Mouse (Mus musculus): ENCODE data around the gene Alx3.

Gene Alx3

DNA sequence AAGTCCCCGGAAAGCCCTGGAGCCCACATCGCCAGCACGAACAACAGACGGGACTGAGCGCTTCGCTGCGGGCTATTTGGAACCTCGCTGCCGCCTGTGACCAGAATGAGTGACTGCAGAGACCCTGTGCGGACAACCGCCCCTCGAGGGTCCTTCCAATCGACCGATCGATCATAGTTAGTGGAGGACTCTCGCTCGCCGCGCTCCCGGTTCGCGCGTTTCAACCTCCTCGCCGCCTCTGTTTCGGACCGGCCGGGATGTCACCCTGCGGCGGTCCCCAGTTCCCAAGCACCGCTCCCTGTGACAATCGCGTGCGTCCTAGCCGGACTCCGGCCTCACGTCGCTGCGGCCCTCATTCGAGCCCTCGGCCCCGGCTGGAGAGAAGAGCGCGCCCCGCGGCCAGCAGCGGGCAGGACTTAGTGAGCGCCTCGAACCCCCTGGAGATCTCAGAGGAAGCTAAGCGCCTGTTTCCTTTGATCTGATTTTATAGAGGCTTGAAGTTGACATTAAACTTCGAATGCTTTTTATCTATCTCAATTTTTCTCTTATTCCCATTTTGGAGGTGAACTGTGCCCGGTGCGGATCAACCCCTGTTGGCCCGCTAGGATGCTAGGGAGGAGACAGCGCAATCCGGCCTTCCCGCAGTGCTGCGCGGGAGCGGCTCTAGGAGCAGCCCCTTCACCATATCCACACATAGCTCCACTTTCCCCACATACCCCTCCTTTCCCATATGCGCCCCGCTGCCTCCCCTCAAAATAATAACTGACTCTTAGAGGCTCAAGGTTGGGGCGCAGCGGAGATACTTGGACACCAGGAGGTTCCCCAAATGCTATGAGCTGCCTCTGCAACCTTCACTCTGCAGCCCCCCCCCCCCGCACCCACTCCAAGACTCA, 11.7 kb upstream of the Alx3 start:
- peak; percentile 65 for DNase-seq (ENCODE audit: low spot score)

DNA sequence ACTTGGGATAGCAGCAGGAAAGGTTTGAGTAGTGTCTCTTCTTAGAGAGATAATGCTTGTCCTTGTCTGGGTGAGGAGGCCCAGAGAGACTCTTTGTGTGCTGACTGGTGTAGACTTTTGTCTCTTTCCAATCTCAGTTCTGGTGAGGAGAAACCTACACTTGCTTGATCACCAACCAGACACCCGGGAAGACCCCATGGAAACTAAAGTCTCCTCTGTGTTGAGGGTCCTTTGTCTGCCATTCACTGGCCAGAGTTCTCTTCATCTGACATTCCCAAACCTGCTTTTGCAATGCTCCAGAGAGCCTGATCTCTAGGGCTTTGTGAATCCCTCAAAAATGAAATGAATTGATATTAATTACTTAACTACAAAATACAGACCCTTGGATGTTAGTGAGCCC, 10.9 kb upstream of the Alx3 start:
- DNase-seq (ENCODE audit: low spot score) = no peak

DNA sequence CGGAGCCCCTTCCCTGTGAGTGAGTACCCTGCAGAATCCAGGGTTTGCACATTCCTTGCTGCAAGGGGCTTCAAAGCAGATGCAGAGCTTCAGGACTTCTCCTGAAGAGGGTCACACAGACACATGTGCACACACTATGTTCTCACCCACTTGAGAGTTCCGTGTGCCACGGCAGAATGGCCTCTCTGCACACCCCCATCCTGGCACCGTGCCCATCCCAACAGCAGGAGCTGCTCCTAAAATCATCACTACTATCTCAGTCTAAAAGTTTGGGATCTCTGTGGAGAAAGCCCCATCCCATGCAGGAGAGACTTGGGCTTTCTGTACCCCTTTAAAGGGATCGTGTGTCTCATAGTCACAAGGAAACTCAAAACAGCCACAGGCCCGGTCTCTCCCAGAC, 8.3 kb upstream of the Alx3 start:
- no peak for DNase-seq (ENCODE audit: low spot score)

DNA sequence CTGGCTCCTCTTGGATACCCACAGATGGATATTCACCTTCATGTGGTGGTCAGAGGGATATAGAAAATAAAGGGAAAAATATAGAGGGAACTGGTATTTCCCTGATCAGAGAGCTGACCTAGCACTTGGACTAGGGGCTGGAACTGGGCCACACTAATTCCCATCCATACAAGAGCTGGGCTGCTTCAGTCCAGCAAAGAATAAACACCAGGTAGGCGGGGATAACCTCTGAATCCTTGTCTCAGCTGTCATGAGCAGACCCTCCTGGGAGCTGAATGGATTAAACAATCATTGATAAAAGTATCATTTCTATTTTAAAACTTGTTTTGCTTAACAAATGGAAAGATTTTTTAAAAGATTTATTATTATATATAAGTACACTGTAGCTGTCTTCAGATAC, 3.2 kb upstream of the Alx3 start:
- no peak for DNase-seq (ENCODE audit: low spot score)

DNA sequence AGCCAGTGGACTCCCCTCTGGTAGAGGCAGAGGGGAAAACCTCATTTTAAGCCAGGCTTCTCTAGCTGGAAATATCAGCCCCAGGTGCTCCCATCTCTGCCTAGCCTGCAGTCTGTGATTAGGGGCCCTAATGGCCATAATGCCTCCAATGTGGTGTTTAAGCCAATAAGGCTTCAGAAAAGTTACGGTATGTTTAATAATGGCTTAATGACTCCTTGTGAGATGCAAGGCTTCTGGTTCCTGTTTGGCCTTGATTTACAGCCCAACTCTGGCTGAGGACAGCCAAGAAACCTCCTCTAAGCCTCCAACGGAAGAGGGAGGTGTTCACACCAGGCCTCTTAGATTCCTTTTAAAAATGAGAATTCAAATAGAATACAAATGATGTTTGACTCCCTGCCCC, 1.2 kb upstream of the Alx3 start:
- no peak for DNase-seq (ENCODE audit: low spot score)

DNA sequence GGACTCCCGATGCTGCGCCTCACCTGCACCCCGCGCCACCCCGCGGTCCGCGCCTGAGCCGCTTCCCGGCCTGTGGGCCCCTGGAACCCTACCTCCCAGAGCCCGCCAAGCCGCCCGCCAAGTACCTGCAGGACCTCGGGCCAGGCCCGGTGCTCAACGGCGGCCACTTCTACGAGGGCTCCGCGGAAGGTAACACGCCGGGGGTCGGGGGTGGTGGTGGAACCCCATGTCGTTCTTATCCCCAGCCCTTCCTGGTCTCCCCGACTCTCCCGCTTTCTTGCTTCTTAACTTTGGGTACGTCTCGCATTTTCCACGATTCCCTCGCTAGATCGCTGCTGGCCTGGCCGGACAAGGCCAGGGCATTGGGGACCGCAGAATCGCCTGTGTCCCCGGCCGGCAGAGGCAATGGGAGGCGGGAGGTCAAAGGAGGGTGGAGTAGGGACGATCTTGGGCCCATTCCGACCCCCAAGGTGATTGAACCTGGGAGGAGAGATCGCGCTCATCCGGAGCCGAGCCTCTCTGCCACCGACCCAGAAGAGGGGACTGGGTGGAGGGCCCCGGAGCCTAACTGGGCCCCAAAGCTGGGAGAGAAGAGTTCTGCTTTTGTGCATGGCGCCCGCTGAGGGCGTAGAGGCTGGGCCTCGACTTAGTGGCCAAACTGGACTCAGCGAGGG, 570 bp downstream of the Alx3 start:
- DNase-seq (ENCODE audit: low spot score) = no peak

DNA sequence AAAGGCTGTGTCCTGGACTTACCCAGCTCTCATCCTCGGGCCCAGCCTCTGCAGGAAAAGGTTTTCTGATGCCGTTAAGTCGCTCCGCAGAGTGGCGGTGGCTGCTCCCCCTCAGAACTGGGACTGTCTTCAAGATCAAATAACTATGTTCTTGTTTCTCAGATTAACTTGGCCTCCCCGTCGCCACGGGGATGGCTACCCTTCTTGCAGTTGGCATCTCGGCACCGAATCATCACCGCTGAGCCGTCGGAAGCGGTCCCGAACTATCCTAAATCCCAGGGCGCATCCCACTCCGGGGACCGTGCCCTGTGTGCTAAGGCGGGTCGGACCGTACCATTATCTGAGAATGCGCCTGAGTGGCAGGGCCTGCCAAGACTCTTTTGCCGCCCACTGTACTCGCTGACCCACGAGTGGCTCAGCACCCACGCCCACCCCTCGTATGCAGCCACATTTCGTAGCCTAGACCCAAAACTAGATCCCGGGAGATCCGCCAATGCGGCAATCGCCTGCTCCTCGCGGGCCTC, 1.2 kb downstream of the Alx3 start:
- peak; percentile 51 for DNase-seq (ENCODE audit: low spot score)

DNA sequence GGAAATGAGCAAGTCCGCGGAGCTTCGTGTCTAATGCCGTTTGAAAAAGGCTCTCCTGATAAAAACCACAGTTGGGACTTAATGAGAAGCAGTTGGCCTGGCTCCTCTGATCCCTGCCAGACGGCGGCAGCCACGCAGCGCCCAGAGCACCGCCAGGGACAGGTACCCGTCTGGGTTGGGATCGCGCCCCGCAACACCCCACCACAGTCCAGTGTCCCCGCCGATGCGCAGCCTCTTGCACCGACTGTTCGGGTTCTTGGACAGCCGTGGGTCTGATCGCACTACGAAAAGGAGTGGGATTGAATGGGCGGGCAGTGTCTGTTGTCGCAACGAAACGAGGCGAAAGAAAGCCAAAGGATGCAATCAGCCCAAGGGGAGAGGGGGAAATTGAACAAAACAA, 1.7 kb downstream of the Alx3 start:
- peak; percentile 66 for DNase-seq (ENCODE audit: low spot score)

DNA sequence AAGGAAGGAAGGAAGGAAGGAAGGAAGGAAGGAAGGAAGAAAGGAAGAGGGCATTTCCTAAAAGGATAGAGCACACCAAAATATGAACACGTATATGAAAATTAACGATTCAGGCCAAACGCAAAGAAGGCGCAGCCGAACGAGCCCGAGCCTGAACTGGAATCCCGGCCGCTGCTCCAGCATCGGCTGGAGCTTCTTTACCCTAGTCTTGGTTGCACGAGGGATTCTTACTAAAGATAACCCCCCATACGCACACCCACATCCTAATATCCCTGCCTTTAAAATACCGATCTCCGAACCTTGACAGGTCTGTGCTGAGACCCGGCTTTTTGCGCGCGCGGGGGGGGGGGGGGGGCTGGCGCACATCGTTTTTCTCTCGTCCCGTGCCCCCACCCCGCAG, 2.3 kb downstream of the Alx3 start:
- no peak for DNase-seq (ENCODE audit: low spot score)

DNA sequence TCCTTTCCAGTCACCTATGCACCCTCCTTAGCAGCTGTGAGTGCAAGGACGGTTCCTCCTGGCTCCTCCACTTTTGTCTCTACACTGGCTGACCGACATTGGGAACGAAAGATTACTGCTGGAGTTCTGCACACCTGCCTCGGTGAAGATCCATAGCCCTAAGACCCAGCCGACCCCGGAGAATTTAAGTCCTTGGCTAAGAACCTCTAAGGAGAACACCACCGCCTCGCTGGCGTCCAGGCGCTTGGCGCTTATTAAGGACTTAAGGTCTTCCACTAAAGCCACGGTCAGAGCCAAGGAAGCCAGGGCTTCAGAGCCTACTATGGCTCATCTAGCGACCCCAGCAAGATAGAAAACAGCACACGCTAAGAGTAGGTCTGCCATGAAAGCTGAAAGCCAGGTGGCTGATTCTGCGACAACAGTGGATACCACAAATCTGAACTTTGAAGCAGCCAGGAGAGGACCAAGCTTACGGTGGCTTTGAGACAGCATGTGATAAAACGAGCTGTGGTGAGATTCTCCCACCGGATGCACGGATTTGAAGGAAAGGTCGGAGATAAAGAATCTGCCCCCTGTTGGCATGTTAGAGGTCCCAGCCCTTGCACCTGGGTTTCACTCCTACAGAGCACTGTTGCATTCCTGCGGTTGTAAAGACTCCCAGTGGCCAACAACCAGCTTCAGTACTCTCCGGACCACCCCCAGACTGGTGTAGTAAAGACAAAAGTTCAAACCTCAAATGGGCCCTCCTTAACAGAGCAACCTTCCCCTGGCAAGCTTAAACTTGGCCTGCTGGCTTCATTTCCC, 3.0 kb downstream of the Alx3 start:
- no peak for DNase-seq (ENCODE audit: low spot score)

DNA sequence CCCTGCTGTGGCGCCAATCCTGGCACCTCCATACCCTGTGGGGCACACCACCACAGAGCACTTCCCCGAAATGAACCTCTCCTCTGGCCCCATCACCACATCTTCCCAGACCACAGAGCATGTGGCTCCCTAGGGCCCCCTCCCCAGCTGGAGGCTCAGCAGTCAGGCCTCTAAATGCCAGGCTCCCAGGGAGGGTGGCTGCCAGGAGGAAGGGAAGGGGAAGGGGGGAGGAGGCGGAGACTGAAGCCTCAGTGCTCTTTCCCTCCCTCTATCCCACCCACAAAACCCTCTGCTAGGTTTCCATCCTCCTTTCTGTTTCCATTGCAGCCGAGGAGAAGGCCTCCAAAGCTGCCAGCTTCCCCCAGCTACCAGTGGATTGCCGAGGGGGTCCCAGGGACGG, 5.3 kb downstream of the Alx3 start:
- DNase-seq (ENCODE audit: low spot score) = no peak

DNA sequence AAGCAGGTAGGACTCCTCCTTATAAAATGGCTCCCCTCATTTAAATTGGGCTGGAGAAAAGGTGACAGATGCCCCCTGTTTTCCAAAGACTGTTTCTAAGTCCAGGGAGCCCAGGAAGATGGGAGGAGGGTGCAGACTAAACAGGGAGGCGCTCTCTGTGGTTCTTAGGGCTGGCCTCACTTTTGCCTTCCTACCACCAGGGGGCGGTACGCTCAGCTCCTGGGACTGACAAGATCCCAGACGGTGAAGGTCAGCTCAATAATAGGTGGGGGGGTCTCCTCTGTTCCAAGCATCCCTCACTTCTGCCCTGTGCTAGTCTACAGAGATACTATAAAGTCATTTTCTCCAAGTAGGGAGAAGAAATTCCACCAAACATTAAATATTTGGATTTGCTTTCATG, 10.5 kb downstream of the Alx3 start:
- peak; percentile 83 for DNase-seq (ENCODE audit: low spot score)

DNA sequence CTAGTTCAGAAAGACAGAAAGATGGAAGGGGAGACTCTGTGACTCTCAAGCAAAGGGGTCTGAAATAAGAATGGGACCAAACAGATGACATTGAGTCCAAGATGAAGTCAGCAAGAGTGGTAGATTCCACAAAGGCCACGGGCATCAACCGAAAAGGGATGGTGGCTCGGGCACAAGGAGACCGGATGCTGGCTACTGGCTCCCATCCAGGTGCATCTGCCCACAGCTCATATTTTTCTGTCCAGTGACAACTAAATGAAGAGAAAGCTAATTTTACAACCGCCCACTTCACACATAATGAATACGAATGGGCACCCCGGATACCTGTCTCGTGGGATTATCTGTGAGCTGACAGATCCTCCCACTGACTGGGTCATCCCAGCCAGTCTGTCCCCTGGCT, 12.4 kb downstream of the Alx3 start:
- no peak for DNase-seq (ENCODE audit: low spot score)

DNA sequence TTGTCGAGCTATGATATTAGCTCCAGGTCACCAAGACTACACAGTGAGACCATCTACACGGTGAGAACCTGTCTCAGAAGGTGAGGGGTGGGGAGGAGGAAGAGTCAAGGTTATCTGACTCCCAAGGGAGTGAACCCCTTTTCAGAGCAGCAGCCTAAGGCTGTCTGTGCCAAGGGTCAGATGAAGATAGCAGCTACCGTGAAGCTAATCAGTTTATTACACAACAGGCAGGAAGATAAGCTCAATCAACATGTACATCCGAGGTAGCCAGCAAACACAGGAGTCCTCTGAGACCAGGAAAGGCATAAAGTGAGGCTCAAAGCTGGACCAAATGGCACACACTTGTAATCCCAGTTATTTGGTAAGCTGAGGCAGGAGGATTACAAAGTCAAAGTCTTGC, 14.0 kb downstream of the Alx3 start:
- DNase-seq (ENCODE audit: low spot score) = no peak

DNA sequence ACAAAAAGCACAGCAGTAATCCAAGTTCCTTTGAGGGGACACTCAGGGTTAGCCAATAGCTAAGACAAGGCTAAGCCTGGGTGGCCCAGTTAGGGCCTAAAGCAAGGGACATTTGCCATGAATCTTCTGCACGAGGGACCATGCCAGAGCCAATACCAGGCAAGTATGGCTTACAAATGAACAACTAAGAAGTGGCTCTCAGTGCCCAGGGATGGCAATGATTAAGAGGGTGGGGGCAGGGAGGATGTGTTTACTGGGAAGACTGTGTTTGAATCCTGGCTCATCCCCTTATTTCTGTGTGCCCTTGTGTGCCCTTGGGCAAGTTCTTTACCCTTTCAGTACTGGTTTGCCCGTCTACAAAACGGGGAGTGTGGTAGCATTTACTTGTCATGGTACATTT, 14.5 kb downstream of the Alx3 start:
- no peak for DNase-seq (ENCODE audit: low spot score)

DNA sequence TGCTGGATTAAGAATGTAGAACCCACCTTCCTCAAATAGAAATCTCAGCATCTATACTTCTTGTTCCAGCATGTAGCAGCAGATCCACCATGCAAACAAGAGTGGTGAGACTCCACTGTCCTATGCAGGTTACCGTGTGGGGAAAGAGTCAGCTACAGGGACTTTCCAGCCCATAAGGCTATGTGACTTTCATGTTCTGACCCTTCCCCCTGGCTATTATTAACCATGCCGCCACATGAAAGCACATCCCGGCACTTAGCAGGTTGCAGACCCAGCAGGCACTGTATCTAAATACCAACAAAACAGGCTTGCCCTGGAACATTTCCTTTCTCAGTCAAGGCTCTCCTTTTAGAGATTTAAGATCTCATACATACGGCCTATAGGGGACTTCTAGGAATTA, 16.6 kb downstream of the Alx3 start:
- DNase-seq (ENCODE audit: low spot score) = no peak

DNA sequence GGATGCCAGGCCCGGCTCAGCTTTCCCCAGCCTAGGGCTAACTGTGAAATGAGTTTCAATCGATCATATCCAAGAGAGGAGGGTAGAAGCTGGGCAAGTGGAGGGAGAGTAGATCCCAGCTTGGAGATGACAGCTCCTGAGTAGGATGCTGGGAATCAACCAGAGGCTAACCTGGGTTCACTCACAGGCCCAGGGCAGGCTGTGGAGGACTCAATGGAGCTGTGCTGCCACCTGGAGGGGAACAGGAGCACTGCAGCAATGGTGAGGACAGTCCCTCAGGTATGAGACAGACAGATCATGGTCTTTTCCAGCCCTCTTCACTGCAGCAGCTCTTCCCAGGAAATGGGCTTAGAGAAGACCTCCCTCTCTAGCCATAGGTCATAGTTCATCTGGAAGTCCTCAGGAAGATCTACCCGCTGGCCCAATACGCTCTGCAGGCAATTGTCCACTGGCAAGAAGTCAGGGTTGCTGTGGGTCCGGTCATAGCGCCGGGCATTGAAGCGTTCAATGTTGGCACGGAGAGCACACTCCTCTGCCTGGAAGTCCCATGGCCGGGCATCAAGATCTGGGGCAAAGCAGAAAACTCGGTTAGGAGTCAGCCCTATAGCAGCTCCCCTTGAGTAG, 18.2 kb downstream of the Alx3 start:
- DNase-seq (ENCODE audit: low spot score) = peak; percentile 86

DNA sequence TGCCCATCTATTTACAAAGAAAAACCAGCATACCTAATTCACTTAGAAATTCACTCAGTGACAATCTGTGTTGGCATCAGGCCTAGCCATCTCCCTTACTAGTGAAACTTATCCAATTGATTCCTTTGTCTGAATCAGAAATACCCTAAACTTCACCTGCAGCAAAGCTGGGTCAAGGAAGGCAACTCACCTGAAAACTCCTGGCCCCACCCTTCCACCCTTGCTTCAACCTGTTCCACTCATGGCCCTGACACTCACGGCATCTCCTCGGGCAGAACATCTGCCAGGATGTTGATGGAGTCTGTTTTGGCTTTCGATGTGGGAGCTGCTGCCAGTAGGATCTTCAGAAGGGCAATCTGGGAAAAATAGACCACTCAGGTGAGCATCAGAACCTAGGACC, 23.0 kb downstream of the Alx3 start:
- DNase-seq (ENCODE audit: low spot score) = no peak

DNA sequence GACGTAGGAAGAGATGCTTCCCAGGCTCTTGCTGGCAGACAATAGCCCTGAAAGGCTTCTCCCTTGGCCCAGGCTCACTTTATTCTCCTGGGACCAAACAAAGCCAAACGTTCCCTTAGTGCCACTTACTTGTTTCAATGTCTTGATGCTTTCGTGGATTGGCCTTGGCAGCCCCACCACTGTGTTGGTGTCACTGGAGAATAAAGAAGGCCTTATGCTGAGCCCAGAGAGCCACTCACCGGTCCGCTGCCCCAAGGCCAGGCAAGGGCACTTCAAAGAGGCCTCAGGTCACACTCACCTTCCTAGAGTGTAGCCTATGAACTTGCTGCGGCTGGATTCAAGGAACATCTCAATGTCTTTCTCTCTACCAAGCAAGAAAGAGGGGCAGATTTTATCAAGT, 25.1 kb downstream of the Alx3 start:
- no peak for DNase-seq (ENCODE audit: low spot score)

DNA sequence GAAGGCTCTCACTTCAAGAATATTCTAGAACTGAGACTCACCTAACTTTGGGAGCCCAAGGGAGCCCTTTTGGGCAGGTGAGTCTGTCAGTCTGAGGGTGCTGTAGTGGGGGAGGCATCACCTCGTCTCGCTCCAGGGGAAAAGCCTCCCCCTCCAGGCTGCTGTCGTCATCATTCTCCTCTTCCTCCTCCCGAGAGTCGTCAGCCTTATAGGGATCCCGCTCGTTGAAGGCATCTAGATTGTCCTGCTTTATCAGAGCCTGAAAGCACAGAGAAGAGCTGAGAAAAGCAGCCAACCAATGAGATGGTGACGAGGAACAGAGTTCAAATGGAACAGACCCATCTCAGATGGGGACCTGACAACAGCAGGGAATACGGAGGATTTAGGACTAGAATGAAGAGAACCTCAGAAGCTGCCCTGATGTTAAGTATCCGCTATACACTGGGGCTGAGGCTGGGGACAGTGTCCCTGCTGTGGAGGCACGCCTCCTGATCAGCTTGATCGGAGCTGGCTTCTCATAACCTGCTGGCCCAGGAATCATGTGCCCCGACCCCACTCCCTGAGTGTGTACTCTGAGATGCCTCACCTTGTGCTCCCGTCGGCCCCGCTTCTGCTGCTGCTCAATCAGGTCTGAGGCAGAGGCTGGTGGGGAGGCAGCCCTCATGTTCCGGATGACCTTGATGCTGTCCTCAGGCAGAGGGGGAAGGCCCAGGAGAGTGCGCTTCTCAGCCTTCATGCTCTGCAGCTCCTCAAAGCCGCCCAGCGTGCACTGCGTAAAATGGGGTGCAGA, 26.6 kb downstream of the Alx3 start:
- no peak for DNase-seq (ENCODE audit: low spot score)

DNA sequence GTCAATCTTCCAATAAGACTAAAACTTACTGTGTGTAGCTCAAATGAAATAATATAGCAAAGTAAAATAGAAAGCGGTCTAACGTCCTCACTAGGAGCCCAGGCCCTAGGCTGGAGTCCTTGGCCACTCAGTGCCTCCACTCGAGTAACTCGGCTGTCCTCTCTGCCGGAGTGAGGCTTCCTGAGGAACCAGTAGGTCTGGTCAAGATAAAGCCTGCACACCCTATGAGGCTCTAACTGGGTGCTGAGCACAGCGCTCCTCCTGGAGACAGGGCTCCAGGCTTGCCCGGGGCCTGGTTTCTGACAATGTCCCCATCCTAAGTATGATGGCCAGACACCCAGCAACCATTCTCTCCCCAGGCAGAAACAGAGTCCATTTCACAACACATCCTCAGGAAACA, 27.7 kb downstream of the Alx3 start:
- no peak for DNase-seq (ENCODE audit: low spot score)

All from embryo, embryonic 10 days (tissue).